29 mouse cellular contexts compared by ENCODE assay signal in the genomic region with DNA sequence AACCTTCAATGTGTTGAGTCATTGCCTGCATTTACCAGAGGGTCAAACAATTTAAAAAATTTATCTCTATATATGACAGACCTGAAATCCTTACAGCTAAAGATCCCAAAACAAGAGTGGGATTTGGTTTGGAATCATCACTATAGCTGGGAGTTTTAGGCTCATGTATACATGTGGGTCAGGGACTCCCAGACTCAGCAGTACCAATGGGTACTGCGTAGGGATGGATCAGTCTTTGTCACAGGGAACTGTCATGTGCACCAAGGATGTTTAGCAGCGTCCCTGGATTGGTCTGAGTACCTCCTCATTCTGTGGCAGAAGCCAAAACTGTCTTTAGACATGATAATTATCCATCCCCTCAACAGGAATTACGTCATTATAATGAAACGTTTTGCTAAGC.
"Had no signal": no experiment of that assay in that cellular context is flagged by ENCODE, and none has a peak within 500 bp of the region (broad histone marks: within the 10 kb centered on the region; RNA-seq: fewer than 3 reads in every experiment).

No protein-coding gene starts in this region.

- H3K4me1 ChIP-seq: heart, embryonic 12.5 days; heart, embryonic 13.5 days; heart, embryonic 15.5 days; hindbrain, embryonic 10.5 days; hindbrain, embryonic 12.5 days; hindbrain, embryonic 13.5 days; hindbrain, embryonic 15.5 days; intestine, embryonic 15.5 days; kidney, embryonic 15.5 days had no signal

- H3K27ac ChIP-seq: heart, embryonic 13.5 days; heart, embryonic 15.5 days; hindbrain, embryonic 10.5 days; hindbrain, embryonic 12.5 days; hindbrain, embryonic 13.5 days; hindbrain, embryonic 14.5 days; hindbrain, embryonic 15.5 days; hindbrain, postnatal 0 days; intestine, embryonic 15.5 days; kidney, embryonic 15.5 days; kidney, postnatal 0 days; layer of hippocampus, adult 2 months; left cerebral cortex, adult 2 months had no signal

- H3K4me2 ChIP-seq: heart, embryonic 12.5 days; heart, embryonic 13.5 days; heart, embryonic 15.5 days; hindbrain, embryonic 12.5 days; hindbrain, embryonic 13.5 days; hindbrain, embryonic 14.5 days; hindbrain, embryonic 15.5 days; intestine, embryonic 15.5 days; kidney, embryonic 15.5 days had no signal

- DNase-seq: heart, postnatal 10 days; heart, postnatal 14 days; heart, postnatal 36 days; heart, postnatal 4 days; kidney, adult 11 months; kidney, adult 18-20 months; kidney, adult 8-10 months; kidney, postnatal 10 days; kidney, postnatal 14 days; kidney, postnatal 36 days; layer of hippocampus, adult 9-11 months; layer of hippocampus, postnatal 36 days had no signal

- ATAC-seq: hindbrain, postnatal 0 days; inflammation-experienced regulatory T-cells, adult 6 months; intestine, embryonic 15.5 days; intestine, embryonic 16.5 days; intestine, postnatal 0 days had no signal

- H3K36me3 ChIP-seq: heart, embryonic 12.5 days; heart, embryonic 13.5 days; heart, embryonic 15.5 days; hindbrain, embryonic 10.5 days; hindbrain, embryonic 12.5 days; hindbrain, embryonic 13.5 days; hindbrain, embryonic 15.5 days; intestine, embryonic 15.5 days; kidney, embryonic 15.5 days had no signal

- H3K9me3 ChIP-seq: heart, embryonic 12.5 days; heart, embryonic 13.5 days; heart, embryonic 15.5 days; hindbrain, embryonic 10.5 days; hindbrain, embryonic 12.5 days; hindbrain, embryonic 13.5 days; hindbrain, embryonic 15.5 days; intestine, embryonic 15.5 days; kidney, embryonic 15.5 days had no signal

- H3K4me3 ChIP-seq: heart, embryonic 12.5 days; heart, embryonic 13.5 days; heart, embryonic 15.5 days; hindbrain, embryonic 10.5 days; hindbrain, embryonic 12.5 days; hindbrain, embryonic 13.5 days; hindbrain, embryonic 15.5 days; intestine, embryonic 15.5 days; kidney, embryonic 15.5 days; layer of hippocampus, adult 2 months; left cerebral cortex, adult 2 months had no signal

- H3K9ac ChIP-seq: heart, embryonic 12.5 days; heart, embryonic 13.5 days; heart, embryonic 15.5 days; hindbrain, embryonic 12.5 days; hindbrain, embryonic 13.5 days; hindbrain, embryonic 14.5 days; hindbrain, embryonic 15.5 days; intestine, embryonic 15.5 days; kidney, embryonic 15.5 days had no signal

- H3K27me3 ChIP-seq: heart, embryonic 12.5 days; heart, embryonic 13.5 days; heart, embryonic 15.5 days; hindbrain, embryonic 12.5 days; hindbrain, embryonic 13.5 days; hindbrain, embryonic 15.5 days; intestine, embryonic 15.5 days; kidney, embryonic 15.5 days had no signal
